Mouse (Mus musculus): ENCODE measurements around the gene Slc35e2.
"Not testable (repeated sequence)": the region's sequence is repeated elsewhere in the genome, so short reads cannot be mapped to it uniquely, and the experiment has no call there.

Slc35e2 gene

GRCm38 (mm10) chr4:155601091-155601996 is at the start of gene Slc35e2:
Gene Slc35e2, plus strand, starts transcription at chr4:155601416.
- DNase-seq (ENCODE audit: low read depth, low spot score): peak; percentile 93

GRCm38 (mm10) chr4:155552917-155553532 is 48.2 kb upstream of the Slc35e2 start:
- DNase-seq (ENCODE audit: low read depth, low spot score): no peak

- no peak for DNase-seq (ENCODE audit: low read depth, low spot score)
Observed at GRCm38 (mm10) chr4:155554880-155555279, 46.3 kb upstream of the Slc35e2 start.

- no peak for DNase-seq (ENCODE audit: low read depth, low spot score)
Observed at GRCm38 (mm10) chr4:155555464-155555863, 45.8 kb upstream of the Slc35e2 start.

GRCm38 (mm10) chr4:155559454-155559853 is 41.8 kb upstream of the Slc35e2 start:
- DNase-seq (ENCODE audit: low read depth, low spot score): no peak

- no peak for DNase-seq (ENCODE audit: low read depth, low spot score)
Observed at GRCm38 (mm10) chr4:155560932-155561331, 40.3 kb upstream of the Slc35e2 start.

GRCm38 (mm10) chr4:155561661-155562442 is 39.4 kb upstream of the Slc35e2 start, which contains the start of gene Nadk:
Gene Nadk, plus strand, starts transcription at chr4:155562378.
- DNase-seq (ENCODE audit: low read depth, low spot score): no peak

GRCm38 (mm10) chr4:155562725-155563399 is 38.4 kb upstream of the Slc35e2 start:
- DNase-seq (ENCODE audit: low read depth, low spot score): no peak

- DNase-seq (ENCODE audit: low read depth, low spot score): peak; percentile 86
Observed at GRCm38 (mm10) chr4:155563400-155564231, 37.6 kb upstream of the Slc35e2 start.

- no peak for DNase-seq (ENCODE audit: low read depth, low spot score)
Observed at GRCm38 (mm10) chr4:155564315-155565069, 36.7 kb upstream of the Slc35e2 start.

- no peak for DNase-seq (ENCODE audit: low read depth, low spot score)
Observed at GRCm38 (mm10) chr4:155566555-155566954, 34.7 kb upstream of the Slc35e2 start.

GRCm38 (mm10) chr4:155568170-155568569 is 33.0 kb upstream of the Slc35e2 start:
- no peak for DNase-seq (ENCODE audit: low read depth, low spot score)

- no peak for DNase-seq (ENCODE audit: low read depth, low spot score)
Observed at GRCm38 (mm10) chr4:155568632-155569370, 32.4 kb upstream of the Slc35e2 start.

GRCm38 (mm10) chr4:155569818-155570217 is 31.4 kb upstream of the Slc35e2 start:
- no peak for DNase-seq (ENCODE audit: low read depth, low spot score)

- not testable (repeated sequence) for DNase-seq (ENCODE audit: low read depth, low spot score)
Observed at GRCm38 (mm10) chr4:155570315-155570714, 30.9 kb upstream of the Slc35e2 start.

- DNase-seq (ENCODE audit: low read depth, low spot score): no peak
Observed at GRCm38 (mm10) chr4:155571442-155571841, 29.8 kb upstream of the Slc35e2 start.

GRCm38 (mm10) chr4:155573155-155573554 is 28.1 kb upstream of the Slc35e2 start:
- no peak for DNase-seq (ENCODE audit: low read depth, low spot score)

- no peak for DNase-seq (ENCODE audit: low read depth, low spot score)
Observed at GRCm38 (mm10) chr4:155573876-155574275, 27.3 kb upstream of the Slc35e2 start.

- no peak for DNase-seq (ENCODE audit: low read depth, low spot score)
Observed at GRCm38 (mm10) chr4:155574931-155575330, 26.3 kb upstream of the Slc35e2 start.

All from retina, adult 2 months (tissue).